Comparison of ENCODE assay signal across 8 mouse cellular contexts in the genomic region with DNA sequence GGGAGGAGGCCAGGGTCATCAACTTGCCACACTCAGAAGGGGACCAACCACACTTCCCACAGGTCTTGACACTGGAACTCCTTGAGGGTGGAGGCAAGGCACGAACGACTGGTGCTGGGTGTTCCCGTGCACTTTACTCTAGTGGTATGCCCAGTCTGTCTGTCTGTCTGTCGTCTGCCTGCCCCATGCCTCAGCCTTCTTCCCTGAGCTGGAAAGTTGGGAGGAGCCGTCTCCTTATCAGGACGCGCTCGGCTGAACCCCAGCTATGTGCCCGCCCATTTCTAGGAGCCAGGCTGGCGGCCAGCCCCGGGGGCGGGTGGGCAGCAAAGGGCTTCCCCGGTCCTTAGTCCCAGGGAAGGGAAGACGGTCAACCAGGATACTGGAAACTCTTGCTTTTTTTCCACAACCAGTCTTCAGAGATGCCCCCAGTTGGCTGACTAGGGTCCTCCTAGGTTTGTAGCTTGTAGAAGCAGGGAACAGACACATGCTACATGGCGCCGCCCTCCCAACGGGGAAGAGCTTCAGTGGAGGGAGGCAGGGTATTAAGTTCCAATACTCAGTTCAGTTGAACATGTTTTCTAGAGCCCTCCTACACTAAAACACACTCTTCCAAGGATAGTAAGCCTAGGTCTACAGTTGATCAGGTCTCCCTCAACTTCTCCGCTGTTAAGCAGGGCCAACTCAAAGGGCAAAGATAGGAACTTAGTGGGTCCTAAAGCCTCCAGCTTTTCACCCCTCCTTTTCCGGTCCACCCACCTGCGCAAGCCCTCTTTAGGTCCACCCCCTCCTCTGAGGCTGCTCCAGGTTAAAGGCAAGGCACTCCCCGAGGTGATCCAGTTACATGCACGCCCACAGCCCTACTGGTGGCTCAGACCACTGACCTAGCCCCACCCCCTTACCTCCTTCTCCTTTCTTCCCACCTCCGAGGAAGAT. TPM values are rescaled to one million over a fixed set of nuclear protein-coding genes. Genes with fewer than 3 reads are reported as not detected.
DNase-seq lines count a peak whose midpoint lies in the region; ATAC-seq and TF ChIP-seq lines count a peak whose summit lies in the region.

No protein-coding gene starts in this region.

- H3K4me3 ChIP-seq in gastrocnemius, adult 2 months, result peak overlapping the region; percentile 91
- peak overlapping the region; percentile 74 for H3K4me3 ChIP-seq in embryonic facial prominence, embryonic 15.5 days (replicated peaks)
- peak overlapping the region; percentile 94 for H3K4me3 ChIP-seq in limb, embryonic 10.5 days
- peak overlapping the region; percentile 50 for H3K4me3 ChIP-seq in midbrain, embryonic 13.5 days (replicated peaks)

- H3K4me1 ChIP-seq in embryonic facial prominence, embryonic 15.5 days, result peaks cover 60% of the 10 kb centered on the region
- H3K4me1 ChIP-seq in limb, embryonic 10.5 days, result peaks cover 68% of the 10 kb centered on the region
- H3K4me1 ChIP-seq in midbrain, embryonic 13.5 days (replicated peaks), result peaks cover 74% of the 10 kb centered on the region

- TF ChIP-seq CTCF in gastrocnemius, adult 2 months (IDR thresholded peaks at IDR 0.05), result no peak

- intact Hi-C loops in gastrocnemius, adult 2 months (cut with DNase I), result loop anchor here (2.0 kb wide), 2 partner anchors 19 to 59 kb away; no protein-coding TSS in a partner anchor
- intact Hi-C loops in heart, postnatal 36 days (cut with DNase I), result loop anchor here (2.0 kb wide), 1 partner anchor 19 kb away; no protein-coding TSS in a partner anchor

- WGBS in embryonic facial prominence, embryonic 15.5 days, result 2% methylated on average over 23 of the region's 23 CpGs
- WGBS in limb, embryonic 10.5 days, result under 1% methylated on average over 23 of the region's 23 CpGs
- 4% methylated on average over 23 of the region's 23 CpGs for WGBS in midbrain, embryonic 13.5 days

- peak; percentile 46 for ATAC-seq in embryonic facial prominence, embryonic 15.5 days (ENCODE audit: insufficient number of reproducible peaks, low FRiP score, low TSS enrichment, low read depth)
- ATAC-seq in midbrain, embryonic 13.5 days, result no peak

- DNase-seq in gastrocnemius, adult 2 months, result peak; percentile 56
- DNase-seq in gastrocnemius, postnatal 10 days, result no peak
- peak; percentile 63 to 66 for DNase-seq in heart, postnatal 36 days
- peak; percentile 80 for DNase-seq in limb, embryonic 10.5 days (ENCODE audit: low spot score)
- DNase-seq in urinary bladder, postnatal 10 days (ENCODE audit: low spot score), result peak; percentile 32
- no peak for DNase-seq in left cerebral cortex, adult 9 months (ENCODE audit: low spot score in 2 of 2)

- H3K4me2 ChIP-seq in embryonic facial prominence, embryonic 15.5 days (replicated peaks), result peak overlapping the region; percentile 88
- peak overlapping the region; percentile 93 for H3K4me2 ChIP-seq in midbrain, embryonic 13.5 days (replicated peaks)

- peak overlapping the region; percentile 98 for H3K9ac ChIP-seq in embryonic facial prominence, embryonic 15.5 days
- peak overlapping the region; percentile 41 for H3K9ac ChIP-seq in midbrain, embryonic 13.5 days (replicated peaks)

- peaks cover 11% of the 10 kb centered on the region; the same call in 1 of the 2 replicates for H3K36me3 ChIP-seq in embryonic facial prominence, embryonic 15.5 days
- H3K36me3 ChIP-seq in limb, embryonic 10.5 days, result peaks cover 45% of the 10 kb centered on the region
- no peaks in the 10 kb centered on the region for H3K36me3 ChIP-seq in midbrain, embryonic 13.5 days

- H3K27ac ChIP-seq in gastrocnemius, adult 2 months, result peak overlapping the region; percentile 78
- peak overlapping the region; percentile 97 for H3K27ac ChIP-seq in embryonic facial prominence, embryonic 15.5 days (replicated peaks)
- H3K27ac ChIP-seq in limb, embryonic 10.5 days, result peak overlapping the region; percentile 99
- no peak overlapping the region for H3K27ac ChIP-seq in midbrain, embryonic 13.5 days

- H3K27me3 ChIP-seq in embryonic facial prominence, embryonic 15.5 days, result no peaks in the 10 kb centered on the region
- H3K27me3 ChIP-seq in limb, embryonic 10.5 days (ENCODE audit: low read depth, poor library complexity, severe bottlenecking), result no peaks in the 10 kb centered on the region
- peaks cover 44% of the 10 kb centered on the region for H3K27me3 ChIP-seq in midbrain, embryonic 13.5 days

- no peaks in the 10 kb centered on the region for H3K9me3 ChIP-seq in embryonic facial prominence, embryonic 15.5 days (replicated peaks)
- H3K9me3 ChIP-seq in limb, embryonic 10.5 days (replicated peaks), result no peaks in the 10 kb centered on the region
- no peaks in the 10 kb centered on the region for H3K9me3 ChIP-seq in midbrain, embryonic 13.5 days

RNA-seq across cellular contexts. Expression of a gene that starts 3.7 kb away (rescaled TPM):
- total RNA-seq in gastrocnemius, adult 2 months (2021), result 1 to 10 TPM; 2.2 to 5.7 TPM
- 1 to 10 TPM; 3.0 to 4.6 TPM for total RNA-seq in gastrocnemius, postnatal 10 days (2021)
- polyA plus RNA-seq in embryonic facial prominence, embryonic 15.5 days (2015; fragmentation: Nextera tagmentation; extraction: Ambion mirVana), result 12.8 and 15.5 TPM in 2 replicates
- total RNA-seq in heart, postnatal 36 days (2021), result 10 to 100 TPM; 11.4 to 16.3 TPM
- 10.9 and 11.4 TPM in 2 replicates for polyA plus RNA-seq in limb, embryonic 10.5 days (2016; fragmentation: Nextera tagmentation; extraction: Ambion mirVana)
- polyA plus RNA-seq in midbrain, embryonic 13.5 days (2015; fragmentation: Nextera tagmentation; extraction: Ambion mirVana), result 1.2 and 2.4 TPM in 2 replicates

Comparison
In these comparisons a context has a peak if more than half of its experiments do, and no peak if none do; other contexts are left out.
1. DNase-seq: peak in gastrocnemius, adult 2 months (single experiment), heart, postnatal 36 days (2 of 2), limb, embryonic 10.5 days (single experiment) and urinary bladder, postnatal 10 days (single experiment); none in gastrocnemius, postnatal 10 days (single experiment) and left cerebral cortex, adult 9 months (0 of 2).
2. Peak in every context shown above with its lines, with median percentiles within 50 percentile points of each other: H3K4me3 ChIP-seq.